Mouse (Mus musculus) spleen, postnatal 10 days (tissue): Measurements from ENCODE around the gene Cntnap2.

ENCODE experiments used
- DNase-seq, 2 experiments: peaks; one replicate each; pipeline ENCODE4 v3.0.0; 2021 to 2022; ENCODE audit warnings: low spot score in 2 of 2

Gene Cntnap2

DNA sequence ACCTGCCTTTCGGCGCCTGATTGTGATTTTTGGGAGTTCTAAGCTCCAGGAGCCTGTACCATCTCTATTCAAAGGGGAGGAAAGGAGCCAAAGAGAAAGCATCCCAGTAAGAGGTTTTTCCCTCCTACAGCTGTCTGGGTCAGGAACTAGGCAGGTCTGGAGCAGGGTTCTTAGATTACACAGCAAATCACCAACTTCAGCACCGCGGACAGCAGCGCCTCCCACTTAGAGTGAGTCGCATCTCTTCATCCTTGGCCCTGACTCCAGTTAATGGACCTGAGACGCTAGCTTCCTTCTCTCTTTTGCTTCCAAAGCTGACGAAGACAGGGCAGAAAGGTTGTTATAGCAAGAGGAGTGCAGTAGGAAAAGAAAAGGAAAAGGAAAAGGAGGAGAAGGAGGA, at the start of gene Cntnap2:
Gene Cntnap2, plus strand, starts transcription at position 267 of the 400 bp plus-strand sequence.
- peak in 1 of 2 experiments; percentile 23 for DNase-seq

DNA sequence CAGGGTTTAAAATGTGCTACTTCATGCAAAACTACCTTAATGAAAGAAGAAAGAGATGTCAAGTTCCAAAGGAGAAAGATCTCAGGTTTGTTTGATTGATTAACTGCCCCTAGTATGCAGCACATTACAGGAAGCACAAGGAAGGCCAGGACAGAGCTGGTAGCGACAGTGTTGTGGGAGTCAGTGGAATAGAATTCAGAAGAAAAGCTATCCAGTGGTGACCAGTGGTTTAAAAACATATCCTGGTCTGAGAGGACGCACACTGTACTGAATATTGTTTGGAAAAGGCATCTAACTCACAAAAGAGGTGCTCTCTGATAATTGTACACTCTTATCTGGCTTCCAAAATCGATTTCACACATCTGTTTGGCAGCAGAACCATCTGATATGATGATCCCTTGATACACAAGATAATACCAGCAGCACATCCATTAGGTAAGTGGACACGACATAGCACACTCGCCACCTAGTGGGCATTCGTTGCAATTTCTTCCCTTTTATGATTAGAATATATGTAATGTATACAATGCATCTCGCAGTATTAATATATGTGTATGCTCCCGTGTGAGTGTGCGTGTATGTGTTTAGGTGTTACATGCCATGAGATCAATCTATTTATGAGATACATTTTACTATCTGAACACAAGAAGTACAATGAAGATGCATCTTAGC, 33.0 kb upstream of the Cntnap2 start:
- peak in 1 of 2 experiments; percentile 26 for DNase-seq

GRCm38 (mm10) chr6:45039454-45039853, 19.7 kb upstream of the Cntnap2 start:
- no peak for DNase-seq

DNA sequence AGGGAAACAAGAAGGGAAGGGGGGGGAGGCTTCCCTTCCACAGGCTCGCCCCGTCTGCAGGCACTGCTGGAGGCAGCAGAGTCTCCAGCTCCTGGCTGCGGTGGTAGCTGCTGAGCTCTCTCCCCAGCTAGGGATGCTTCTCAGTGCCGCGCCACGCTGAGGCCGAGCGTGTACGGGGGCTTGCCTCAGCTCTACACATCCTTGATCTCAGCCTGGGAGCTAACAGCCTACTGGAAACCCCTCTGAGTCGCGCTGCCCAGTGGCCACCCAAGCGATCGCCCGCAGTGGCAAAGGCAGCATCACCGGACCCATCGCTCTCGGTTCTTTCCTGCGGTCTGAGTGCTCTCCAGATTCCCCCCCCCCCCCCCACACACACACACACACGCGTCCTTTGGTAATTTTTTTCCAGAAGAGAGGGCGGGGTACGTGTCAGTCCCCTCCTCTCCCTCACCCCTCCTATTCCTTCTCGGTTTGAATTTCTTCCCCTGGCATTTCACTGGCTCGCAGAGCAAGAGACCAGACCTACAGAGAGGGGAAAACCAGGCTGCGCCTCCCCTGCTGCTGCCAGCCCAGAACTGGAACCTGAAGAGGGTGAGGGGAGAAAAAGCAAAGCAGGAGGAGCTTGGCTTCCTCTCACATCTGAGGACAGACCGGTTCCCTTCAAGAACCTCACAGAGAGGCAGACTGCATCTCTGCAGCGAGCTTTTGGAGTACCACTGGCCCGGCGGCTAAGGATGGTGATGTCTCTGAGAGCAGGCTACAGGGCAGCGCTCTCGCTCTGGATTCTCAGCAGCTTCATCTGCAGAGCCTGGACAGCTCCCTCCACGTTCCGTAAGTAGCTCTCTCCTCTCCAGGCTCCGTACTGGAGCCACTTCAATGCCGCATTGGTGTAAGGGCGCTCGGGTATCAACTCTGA, 657 bp downstream of the Cntnap2 start:
- no peak for DNase-seq

- no peak for DNase-seq
These were observed 3.2 kb downstream of the Cntnap2 start for GRCm38 (mm10) chr6:45062214-45062997.

DNA sequence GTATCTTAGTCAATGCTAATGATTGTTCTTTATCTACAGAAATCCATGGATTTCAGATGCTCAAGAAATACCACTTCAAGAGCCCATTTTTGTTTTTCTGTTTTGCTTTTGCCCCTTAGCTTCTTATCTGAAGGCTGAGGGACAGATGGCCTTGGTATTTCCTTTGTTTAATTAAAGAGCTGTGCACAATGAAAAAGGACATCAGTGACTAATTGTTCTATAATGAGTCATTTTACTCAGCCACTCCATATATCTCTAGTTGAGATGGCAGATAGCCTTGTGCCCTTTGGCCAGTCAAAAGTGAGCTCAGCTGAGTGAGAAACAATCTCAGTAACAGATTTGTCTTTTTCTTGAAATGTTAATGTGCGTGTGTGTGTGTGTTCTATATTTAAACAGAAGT, 29.1 kb downstream of the Cntnap2 start:
- DNase-seq = no peak

GRCm38 (mm10) chr6:45113613-45114012, 54.5 kb downstream of the Cntnap2 start:
- no peak for DNase-seq

- DNase-seq = no peak
These were observed 85.7 kb downstream of the Cntnap2 start for GRCm38 (mm10) chr6:45144882-45145281.

GRCm38 (mm10) chr6:45205039-45205438, 145.9 kb downstream of the Cntnap2 start:
- no peak for DNase-seq

DNA sequence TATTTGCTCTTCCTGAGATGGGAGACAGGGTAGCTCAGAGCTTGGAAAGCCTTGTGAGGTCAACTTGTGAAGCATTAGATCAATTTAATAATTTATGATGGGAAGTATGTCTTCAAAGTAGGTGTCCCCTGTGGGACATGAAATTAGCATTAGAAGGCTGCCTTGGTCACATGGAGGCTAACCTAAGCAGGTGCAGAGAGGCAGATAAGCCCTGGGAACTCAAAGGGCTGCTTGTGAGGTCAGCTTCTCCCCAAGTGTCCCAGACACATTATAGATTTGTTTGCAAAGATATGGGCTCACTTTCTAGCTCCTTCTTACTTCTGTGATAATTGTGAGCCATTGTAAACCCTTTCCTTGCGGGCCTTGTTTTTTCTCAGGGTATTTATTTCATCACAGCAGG, 155.2 kb downstream of the Cntnap2 start:
- no peak for DNase-seq

GRCm38 (mm10) chr6:45229002-45229401, 169.8 kb downstream of the Cntnap2 start:
- DNase-seq = no peak

DNA sequence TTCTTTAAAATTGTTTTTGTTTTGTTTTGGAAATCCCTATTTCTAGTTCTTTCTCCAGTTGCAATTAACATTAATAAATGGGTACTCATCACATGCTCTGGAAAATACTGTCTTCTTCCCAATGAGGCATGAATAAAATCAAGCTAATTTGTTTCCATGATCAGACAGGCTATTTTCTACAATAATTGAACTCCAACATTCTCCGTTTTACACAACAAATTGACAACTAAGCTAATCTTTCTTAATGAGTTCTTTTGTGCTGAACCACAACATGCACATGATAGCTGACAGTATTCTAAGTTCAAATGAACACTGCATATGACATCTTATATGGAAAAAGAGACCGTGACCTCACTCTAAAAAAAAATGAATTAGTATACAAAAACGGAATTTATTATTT, 173.4 kb downstream of the Cntnap2 start:
- no peak for DNase-seq

- no peak for DNase-seq
These were observed 177.4 kb downstream of the Cntnap2 start for GRCm38 (mm10) chr6:45236531-45236930.

DNA sequence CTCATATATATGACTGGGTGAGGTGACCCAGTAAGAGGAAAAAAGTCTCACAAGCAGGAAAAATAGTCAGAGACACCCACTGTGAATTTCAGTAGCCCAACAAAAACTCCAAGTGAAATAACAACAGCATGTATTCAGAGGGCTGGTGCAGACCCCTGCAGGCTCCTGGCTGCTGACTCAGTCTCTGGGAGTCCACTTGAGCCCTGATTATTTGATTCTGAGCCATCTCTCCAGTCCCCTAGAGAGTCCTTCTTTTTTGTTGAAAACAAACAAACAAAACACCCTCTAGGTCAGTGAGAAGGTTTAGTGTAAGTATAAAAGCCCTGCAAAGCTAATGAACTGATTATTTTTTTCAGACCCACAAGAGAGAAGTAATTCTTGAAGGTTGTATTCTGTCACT, 179.0 kb downstream of the Cntnap2 start:
- no peak for DNase-seq

DNA sequence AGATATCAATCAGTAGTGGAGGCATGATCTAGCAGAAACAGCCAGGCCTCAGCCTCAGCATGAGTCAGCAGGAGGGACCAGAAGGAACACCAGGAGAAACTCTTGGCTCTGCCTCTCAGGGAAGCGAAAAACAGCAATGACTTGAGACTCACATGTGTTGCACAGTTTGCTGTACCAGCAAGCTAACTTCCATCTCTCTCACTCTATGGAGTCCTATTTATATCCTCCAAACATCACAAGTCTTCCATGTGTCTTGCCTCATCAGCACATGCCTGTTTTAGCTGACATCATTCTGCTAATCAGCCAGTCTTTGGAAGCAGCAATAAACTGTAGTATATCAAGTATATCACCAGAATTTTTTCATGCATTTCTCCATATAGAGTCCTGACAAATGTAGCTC, 182.1 kb downstream of the Cntnap2 start:
- DNase-seq = no peak

GRCm38 (mm10) chr6:45244680-45245079, 185.5 kb downstream of the Cntnap2 start:
- DNase-seq = no peak

DNA sequence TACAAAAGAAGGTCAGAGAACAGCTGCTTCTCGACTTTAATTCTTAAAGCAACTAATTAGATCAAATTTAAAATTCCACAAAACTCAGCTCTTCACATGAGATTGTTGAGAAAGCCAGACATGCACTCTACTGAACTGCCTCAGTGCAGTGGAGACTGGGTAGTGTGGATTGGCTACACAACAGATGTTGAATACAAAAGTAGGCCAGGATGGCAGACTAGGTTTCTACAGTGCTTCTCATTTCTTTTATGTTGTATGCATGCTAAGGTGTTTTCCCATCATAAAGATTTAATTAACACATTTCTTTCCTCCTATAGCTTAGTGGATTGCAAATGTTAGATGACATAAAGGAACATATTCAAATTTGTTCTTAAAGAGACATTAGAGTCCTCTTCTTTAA, 198.9 kb downstream of the Cntnap2 start:
- DNase-seq = no peak

DNA sequence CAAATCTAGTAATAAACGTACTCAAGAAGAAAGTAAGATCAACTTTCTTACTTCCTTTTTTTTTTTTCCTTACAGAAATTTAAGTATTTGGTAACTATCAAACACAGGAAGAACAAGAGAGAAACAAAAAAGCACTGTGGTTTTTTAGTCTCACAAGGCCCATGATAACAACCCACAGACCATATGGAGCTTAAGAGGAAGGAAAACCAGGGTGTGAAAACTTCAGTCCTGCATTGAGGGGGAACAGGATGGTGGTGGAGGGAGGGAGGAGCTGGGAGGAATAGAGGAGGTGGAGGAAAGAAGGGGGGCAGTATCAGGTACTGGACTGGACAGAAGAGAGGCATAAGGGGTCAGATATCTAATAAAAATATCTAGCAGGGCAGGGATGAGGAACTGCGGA, 212.4 kb downstream of the Cntnap2 start:
- DNase-seq = no peak

GRCm38 (mm10) chr6:45273259-45273775, 214.2 kb downstream of the Cntnap2 start:
- DNase-seq = no peak

DNA sequence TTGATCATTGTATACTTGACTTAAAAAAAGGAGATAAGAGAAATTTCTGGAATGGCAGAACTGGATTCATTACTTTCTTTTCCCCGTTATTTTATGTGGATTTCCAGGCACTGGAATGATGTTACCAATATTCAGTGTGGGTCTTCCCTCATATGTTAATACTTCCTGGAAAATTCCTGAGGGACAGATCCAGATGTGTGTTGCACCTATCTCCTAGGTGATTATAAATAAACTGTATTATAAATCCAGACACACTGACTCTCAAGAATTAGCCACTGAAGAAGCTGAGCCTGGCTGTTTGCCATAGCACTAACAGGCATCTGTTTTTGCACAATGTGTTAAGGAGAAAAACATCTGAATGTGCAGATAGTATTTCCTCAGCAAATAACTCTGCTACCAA, 231.0 kb downstream of the Cntnap2 start:
- no peak for DNase-seq

- no peak for DNase-seq
These were observed 258.3 kb downstream of the Cntnap2 start for GRCm38 (mm10) chr6:45317455-45317854.

- peak; percentile 5 to 63 for DNase-seq
These were observed 264.3 kb downstream of the Cntnap2 start for GRCm38 (mm10) chr6:45323505-45323904.
